Mouse (Mus musculus) ES-Bruce4 (cell line): ENCODE results near the gene Sptbn1. TPM values are rescaled to one million over a fixed set of nuclear protein-coding genes. Genes with fewer than 3 reads are reported as not detected.
"Not testable (repeated sequence)": the region's sequence is repeated elsewhere in the genome, so short reads cannot be mapped to it uniquely, and the experiment has no call there.

Source experiments
- H3K27ac ChIP-seq: 2 replicates; pipeline ENCODE4 v1.5.1; 2012; ENCODE audit warnings: low read length, inconsistent platforms; ENCODE audit not compliant: insufficient read depth
- H3K27me3 ChIP-seq: 2 replicates; pipeline ENCODE4 v1.6.1; 2012; ENCODE audit warnings: mild to moderate bottlenecking, low read length, inconsistent platforms; ENCODE audit not compliant: control insufficient read depth, poor library complexity, insufficient read depth, severe bottlenecking
- H3K36me3 ChIP-seq: 2 replicates; pipeline ENCODE4 v1.6.1; 2012; ENCODE audit warnings: inconsistent platforms, mild to moderate bottlenecking, low read length, moderate library complexity; ENCODE audit not compliant: control insufficient read depth, poor library complexity, insufficient read depth, severe bottlenecking
- H3K4me1 ChIP-seq: one replicate; pipeline ENCODE4 v1.8.1; 2011; ENCODE audit warnings: low read length; ENCODE audit not compliant: control insufficient read depth, insufficient read depth
- H3K4me3 ChIP-seq: 2 replicates; pipeline ENCODE4 v1.5.1; 2011; ENCODE audit warnings: low read depth, mild to moderate bottlenecking, low read length
- H3K9ac ChIP-seq: 2 replicates; pipeline ENCODE4 v1.6.1; 2012; ENCODE audit warnings: low read depth, mild to moderate bottlenecking, inconsistent platforms; ENCODE audit not compliant: poor library complexity, severe bottlenecking
- H3K9me3 ChIP-seq: replicated peaks from 2 replicates; pipeline ENCODE4 v1.6.1; 2012; ENCODE audit warnings: mild to moderate bottlenecking, low read length, inconsistent platforms; ENCODE audit not compliant: control insufficient read depth, poor library complexity, insufficient read depth, severe bottlenecking
- CTCF ChIP-seq: IDR thresholded peaks from one replicate; pipeline ENCODE4 v1.8.1; 2011; ENCODE audit warnings: low read depth, low read length
- EP300 ChIP-seq: IDR thresholded peaks from 2 replicates; pipeline ENCODE4 v1.6.1; 2011; ENCODE audit warnings: low read depth, low read length; ENCODE audit not compliant: insufficient read depth
- POLR2A ChIP-seq: IDR thresholded peaks from one replicate; pipeline ENCODE4 v1.8.1; 2011; ENCODE audit warnings: low read length; ENCODE audit not compliant: insufficient read depth
- polyA plus RNA-seq: library from polyadenylated mRNA; stranded (reverse); fragments of >200 nt; gene quantifications from 2 replicates; pipeline ENCODE4 v1.2.4, GENCODE M21; 2011; ENCODE audit warnings: low read depth; ENCODE audit not compliant: missing spikeins, insufficient read depth, insufficient read length

The Sptbn1 gene
- polyA plus RNA-seq, 1 experiment = 147 TPM

- Histone ChIP-seq H3K9ac (no peak overlapping the region), H3K9me3 (no peaks in the 10 kb centered on the region), H3K36me3 (no peaks in the 10 kb centered on the region), H3K4me3 (no peak overlapping the region), H3K4me1 (no peaks in the 10 kb centered on the region), H3K27me3 (no peaks in the 10 kb centered on the region; the same call in 1 of the 2 replicates), H3K27ac (no peak overlapping the region)
- TF ChIP-seq EP300 (no peak), POLR2A (no peak), CTCF (no peak)
Observed at GRCm38 (mm10) chr11:30257812-30258211, 10.2 kb downstream of the Sptbn1 start.

GRCm38 (mm10) chr11:30257085-30257484 lies 10.9 kb downstream of the Sptbn1 start:
- TF ChIP-seq EP300 = no peak
- TF ChIP-seq CTCF = no peak
- no peak for TF ChIP-seq POLR2A
- Histone ChIP-seq H3K27me3 (no peaks in the 10 kb centered on the region; the same call in 1 of the 2 replicates), H3K9ac (no peak overlapping the region), H3K9me3 (no peaks in the 10 kb centered on the region), H3K27ac (no peak overlapping the region), H3K36me3 (no peaks in the 10 kb centered on the region), H3K4me1 (no peaks in the 10 kb centered on the region), H3K4me3 (no peak overlapping the region)

- Histone ChIP-seq H3K9ac (no peak overlapping the region), H3K4me3 (no peak overlapping the region), H3K36me3 (no peaks in the 10 kb centered on the region), H3K27me3 (no peaks in the 10 kb centered on the region; the same call in 1 of the 2 replicates), H3K27ac (no peak overlapping the region), H3K4me1 (no peaks in the 10 kb centered on the region), H3K9me3 (no peaks in the 10 kb centered on the region)
- TF ChIP-seq POLR2A (no peak), CTCF (no peak)
Observed at GRCm38 (mm10) chr11:30256491-30256890, 11.5 kb downstream of the Sptbn1 start.

GRCm38 (mm10) chr11:30255211-30255610 lies 12.8 kb downstream of the Sptbn1 start:
- not testable (repeated sequence) for H3K27me3 ChIP-seq, H3K4me3 ChIP-seq, H3K9me3 ChIP-seq, H3K36me3 ChIP-seq, H3K27ac ChIP-seq, H3K4me1 ChIP-seq, H3K9ac ChIP-seq

- no peak overlapping the region for H3K27ac ChIP-seq
Observed at GRCm38 (mm10) chr11:30251294-30251904, 16.6 kb downstream of the Sptbn1 start.

GRCm38 (mm10) chr11:30249452-30250016 lies 18.4 kb downstream of the Sptbn1 start:
- Histone ChIP-seq H3K4me3 (no peak overlapping the region), H3K27ac (no peak overlapping the region)

More at GRCm38 (mm10) chr11:30251294-30251904, 16.6 kb downstream of the Sptbn1 start:
- Histone ChIP-seq H3K9ac (no peak overlapping the region), H3K27me3 (no peaks in the 10 kb centered on the region), H3K36me3 (no peaks in the 10 kb centered on the region), H3K4me3 (no peak overlapping the region), H3K4me1 (no peaks in the 10 kb centered on the region), H3K9me3 (no peaks in the 10 kb centered on the region)
- TF ChIP-seq EP300 (no peak), POLR2A (no peak), CTCF (no peak)

More at GRCm38 (mm10) chr11:30249452-30250016, 18.4 kb downstream of the Sptbn1 start:
- H3K27me3 ChIP-seq = no peaks in the 10 kb centered on the region
- no peaks in the 10 kb centered on the region for H3K36me3 ChIP-seq
- no peak for TF ChIP-seq POLR2A
- no peak for TF ChIP-seq CTCF
- no peak for TF ChIP-seq EP300
- H3K4me1 ChIP-seq = no peaks in the 10 kb centered on the region
- no peaks in the 10 kb centered on the region for H3K9me3 ChIP-seq
- H3K9ac ChIP-seq = no peak overlapping the region
